Mouse (Mus musculus): Measurements from ENCODE around the gene Plekha7. TPM values are rescaled to one million over a fixed set of nuclear protein-coding genes. Genes with fewer than 3 reads are reported as not detected.

Plekha7 gene
- polyA plus RNA-seq, 1 experiment = 1.3 TPM

DNA sequence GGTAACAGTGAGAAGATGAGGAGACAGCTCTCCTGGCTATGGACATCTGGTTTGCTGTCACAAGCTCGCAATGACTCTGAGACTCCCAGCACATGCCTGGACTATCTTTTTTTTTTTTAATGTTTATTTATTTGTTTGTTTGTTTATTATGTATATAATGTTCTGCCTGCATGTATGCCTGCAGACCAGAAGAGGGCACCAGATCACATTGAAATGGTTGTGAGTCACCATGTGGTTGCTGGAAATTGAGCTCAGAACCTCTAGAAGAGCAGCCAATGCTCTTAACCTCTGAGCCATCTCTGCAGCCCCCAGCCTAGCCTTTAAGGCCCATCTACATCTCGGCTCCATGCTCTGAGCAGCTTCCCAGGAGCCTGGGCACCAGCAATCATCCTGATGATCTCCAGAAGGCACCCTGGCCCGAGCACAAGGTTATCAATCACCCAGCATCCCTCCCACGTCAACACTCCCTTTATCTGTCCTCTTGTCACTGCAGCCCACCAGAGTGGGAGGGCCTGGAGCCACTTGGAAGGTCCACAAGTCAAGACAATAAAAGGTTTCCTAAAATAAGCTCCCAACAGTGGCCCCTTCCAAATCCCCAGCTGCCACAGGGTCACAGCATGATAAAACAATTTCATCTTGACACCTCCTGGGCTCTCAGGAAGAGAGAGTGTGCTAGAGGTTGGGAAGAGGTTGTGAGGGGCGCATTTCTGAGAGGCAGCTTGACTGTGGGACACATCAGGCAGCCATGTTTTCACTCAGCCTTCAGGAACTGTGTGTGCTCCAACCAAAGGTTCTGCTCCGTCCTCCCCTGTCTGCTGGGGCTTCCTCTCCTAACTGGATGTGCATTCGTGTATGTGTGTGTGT is 63.6 kb downstream of the Plekha7 start:
- H3K27me3 ChIP-seq (replicated peaks) = peaks cover 25% of the 10 kb centered on the region
- peaks cover 11% of the 10 kb centered on the region for H3K4me1 ChIP-seq
- TF ChIP-seq GATA1 (IDR thresholded peaks at IDR 0.05; ENCODE audit: borderline replicate concordance, low read length) (no peak), FLI1 (IDR thresholded peaks at IDR 0.05; ENCODE audit: low read length) (no peak)
- H3K4me3 ChIP-seq (replicated peaks) = no peak overlapping the region
- H3K36me3 ChIP-seq (replicated peaks; ENCODE audit: low read length) = no peaks in the 10 kb centered on the region
- no peaks in the 10 kb centered on the region for H3K9me3 ChIP-seq

DNA sequence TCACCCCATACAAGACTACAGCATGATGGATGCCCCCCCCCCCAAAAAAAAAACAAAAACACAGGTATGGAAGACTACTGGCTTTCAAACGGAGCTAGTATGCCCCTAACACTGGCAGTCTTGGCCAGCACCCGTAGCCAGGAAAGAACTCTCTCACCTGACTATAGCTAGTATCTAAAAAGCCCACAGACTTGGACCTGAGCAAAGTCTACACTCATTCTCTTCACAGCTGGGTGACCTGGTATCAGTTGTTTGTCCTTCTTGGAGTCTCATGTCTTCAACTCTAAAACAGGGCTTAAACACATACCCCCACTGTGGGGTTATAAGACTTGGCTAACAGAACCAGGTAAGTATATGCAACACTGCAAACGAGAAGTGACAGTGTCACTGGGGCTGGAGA is 65.4 kb downstream of the Plekha7 start:
- no peak overlapping the region for H3K4me3 ChIP-seq (replicated peaks)
- no peaks in the 10 kb centered on the region for H3K9me3 ChIP-seq
- peaks cover 36% of the 10 kb centered on the region for H3K27me3 ChIP-seq (replicated peaks)
- TF ChIP-seq GATA1 (IDR thresholded peaks at IDR 0.05; ENCODE audit: borderline replicate concordance, low read length) (no peak), FLI1 (IDR thresholded peaks at IDR 0.05; ENCODE audit: low read length) (no peak)
- H3K4me1 ChIP-seq = peaks cover 11% of the 10 kb centered on the region
- H3K36me3 ChIP-seq (replicated peaks; ENCODE audit: low read length) = no peaks in the 10 kb centered on the region

DNA sequence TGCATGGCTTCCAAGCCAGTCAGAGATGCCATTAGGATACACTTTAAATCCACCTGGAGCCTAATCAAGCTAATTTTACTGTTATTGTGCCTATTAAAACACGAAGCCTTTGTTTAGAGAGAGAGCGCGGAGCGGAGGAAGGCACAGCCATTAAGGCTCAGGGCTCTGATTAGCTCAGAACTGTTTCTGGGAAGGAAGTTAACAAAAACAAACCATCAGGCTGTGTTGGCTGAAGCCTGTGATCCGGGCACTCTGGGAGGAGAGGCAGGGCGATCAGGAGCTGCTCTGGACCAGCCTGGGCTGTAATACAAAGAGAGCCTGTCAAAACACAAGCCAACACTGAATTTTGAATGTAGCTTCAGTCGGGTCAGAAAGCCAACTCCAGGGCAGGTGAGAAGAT is 66.6 kb downstream of the Plekha7 start:
- no peaks in the 10 kb centered on the region for H3K36me3 ChIP-seq (replicated peaks; ENCODE audit: low read length)
- peaks cover 4% of the 10 kb centered on the region for H3K4me1 ChIP-seq
- no peaks in the 10 kb centered on the region for H3K9me3 ChIP-seq
- no peak overlapping the region for H3K4me3 ChIP-seq (replicated peaks)
- TF ChIP-seq GATA1 (IDR thresholded peaks at IDR 0.05; ENCODE audit: borderline replicate concordance, low read length) (no peak), FLI1 (IDR thresholded peaks at IDR 0.05; ENCODE audit: low read length) (no peak)
- peaks cover 48% of the 10 kb centered on the region for H3K27me3 ChIP-seq (replicated peaks)

DNA sequence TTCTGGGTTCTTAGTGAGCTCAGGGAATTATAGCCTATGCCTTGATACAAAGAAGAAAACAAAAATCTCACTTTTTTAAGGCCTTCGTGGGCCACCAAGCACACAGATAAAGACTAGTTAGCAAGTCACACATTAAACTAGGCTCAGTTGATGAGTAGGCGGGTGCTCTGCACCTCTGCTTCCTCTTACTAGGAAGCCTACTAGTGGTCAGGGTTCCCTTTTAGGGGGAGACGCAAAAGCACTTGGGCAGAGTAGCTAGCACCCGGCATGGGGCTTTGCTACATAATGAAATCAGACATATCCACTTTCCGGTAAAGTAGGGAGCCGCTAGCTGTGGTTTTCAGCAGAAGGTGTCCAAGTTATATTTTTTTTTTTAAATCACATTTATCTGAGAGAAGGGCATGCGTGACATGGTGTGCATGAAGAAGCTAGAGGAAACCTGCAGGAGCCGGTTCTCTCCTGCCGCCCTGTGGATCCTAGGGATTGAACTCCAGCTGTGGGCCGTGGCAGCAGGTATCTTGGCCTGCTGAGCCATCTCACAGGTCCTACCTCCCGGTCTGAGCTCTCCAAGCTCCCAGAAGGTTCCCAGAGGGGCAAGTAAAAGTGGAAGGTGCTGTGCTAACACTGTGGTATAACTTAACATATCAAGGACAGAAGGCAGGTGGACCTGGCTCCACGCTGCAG is 67.2 kb downstream of the Plekha7 start:
- no peaks in the 10 kb centered on the region for H3K9me3 ChIP-seq
- TF ChIP-seq FLI1 (IDR thresholded peaks at IDR 0.05; ENCODE audit: low read length) = no peak
- TF ChIP-seq GATA1 (IDR thresholded peaks at IDR 0.05; ENCODE audit: borderline replicate concordance, low read length) = no peak
- no peaks in the 10 kb centered on the region for H3K36me3 ChIP-seq (replicated peaks; ENCODE audit: low read length)
- no peaks in the 10 kb centered on the region for H3K4me1 ChIP-seq
- H3K27me3 ChIP-seq (replicated peaks) = peaks cover 54% of the 10 kb centered on the region
- H3K4me3 ChIP-seq (replicated peaks) = no peak overlapping the region

DNA sequence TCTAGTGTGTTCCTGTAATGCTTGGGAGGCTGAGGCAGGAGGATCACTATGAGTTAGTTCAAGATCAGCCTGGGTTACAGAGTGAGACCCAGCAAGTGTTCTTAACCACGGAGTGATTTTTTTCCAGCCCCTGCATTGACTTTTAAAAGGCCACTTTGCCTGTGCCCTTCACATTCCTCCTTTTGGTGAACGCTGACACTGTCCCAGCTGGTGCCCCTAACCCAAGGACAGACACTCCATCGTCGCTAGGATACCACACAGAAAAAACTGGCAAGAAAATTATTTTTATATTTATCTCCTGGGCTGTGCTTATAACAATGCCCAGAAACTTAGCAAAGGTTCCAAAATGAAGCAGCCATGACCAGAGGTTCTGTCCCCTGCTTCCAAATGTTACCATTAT is 67.8 kb downstream of the Plekha7 start:
- Histone ChIP-seq H3K9me3 (no peaks in the 10 kb centered on the region), H3K4me3 (replicated peaks) (no peak overlapping the region), H3K27me3 (replicated peaks) (peaks cover 60% of the 10 kb centered on the region), H3K36me3 (replicated peaks; ENCODE audit: low read length) (no peaks in the 10 kb centered on the region), H3K4me1 (no peaks in the 10 kb centered on the region)
- no peak for TF ChIP-seq GATA1 (IDR thresholded peaks at IDR 0.05; ENCODE audit: borderline replicate concordance, low read length)
- TF ChIP-seq FLI1 (IDR thresholded peaks at IDR 0.05; ENCODE audit: low read length) = no peak

DNA sequence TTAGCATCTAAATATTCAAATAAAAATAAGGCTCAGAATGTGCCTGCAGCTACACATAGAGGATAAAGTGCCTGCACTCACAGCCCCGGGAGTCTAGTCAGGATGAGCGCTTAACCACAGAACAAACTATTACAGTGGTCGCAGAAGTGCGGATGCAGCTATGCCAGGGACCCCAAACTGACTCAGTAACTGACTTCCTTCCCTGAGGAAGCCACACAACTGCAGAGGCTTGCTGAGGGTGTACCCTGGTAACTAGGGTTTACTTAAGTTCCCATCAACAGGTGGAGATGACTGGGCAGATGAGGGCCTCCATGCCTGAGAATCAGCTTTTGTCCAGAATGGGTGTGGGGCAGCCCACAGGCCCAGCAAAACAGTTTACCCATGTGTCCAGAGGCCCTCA is 69.9 kb downstream of the Plekha7 start:
- no peaks in the 10 kb centered on the region for H3K4me1 ChIP-seq
- no peak overlapping the region for H3K4me3 ChIP-seq (replicated peaks)
- TF ChIP-seq FLI1 (IDR thresholded peaks at IDR 0.05; ENCODE audit: low read length) (no peak), GATA1 (IDR thresholded peaks at IDR 0.05; ENCODE audit: borderline replicate concordance, low read length) (no peak)
- H3K27me3 ChIP-seq (replicated peaks) = peaks cover 66% of the 10 kb centered on the region
- no peaks in the 10 kb centered on the region for H3K36me3 ChIP-seq (replicated peaks; ENCODE audit: low read length)
- H3K9me3 ChIP-seq = no peaks in the 10 kb centered on the region

DNA sequence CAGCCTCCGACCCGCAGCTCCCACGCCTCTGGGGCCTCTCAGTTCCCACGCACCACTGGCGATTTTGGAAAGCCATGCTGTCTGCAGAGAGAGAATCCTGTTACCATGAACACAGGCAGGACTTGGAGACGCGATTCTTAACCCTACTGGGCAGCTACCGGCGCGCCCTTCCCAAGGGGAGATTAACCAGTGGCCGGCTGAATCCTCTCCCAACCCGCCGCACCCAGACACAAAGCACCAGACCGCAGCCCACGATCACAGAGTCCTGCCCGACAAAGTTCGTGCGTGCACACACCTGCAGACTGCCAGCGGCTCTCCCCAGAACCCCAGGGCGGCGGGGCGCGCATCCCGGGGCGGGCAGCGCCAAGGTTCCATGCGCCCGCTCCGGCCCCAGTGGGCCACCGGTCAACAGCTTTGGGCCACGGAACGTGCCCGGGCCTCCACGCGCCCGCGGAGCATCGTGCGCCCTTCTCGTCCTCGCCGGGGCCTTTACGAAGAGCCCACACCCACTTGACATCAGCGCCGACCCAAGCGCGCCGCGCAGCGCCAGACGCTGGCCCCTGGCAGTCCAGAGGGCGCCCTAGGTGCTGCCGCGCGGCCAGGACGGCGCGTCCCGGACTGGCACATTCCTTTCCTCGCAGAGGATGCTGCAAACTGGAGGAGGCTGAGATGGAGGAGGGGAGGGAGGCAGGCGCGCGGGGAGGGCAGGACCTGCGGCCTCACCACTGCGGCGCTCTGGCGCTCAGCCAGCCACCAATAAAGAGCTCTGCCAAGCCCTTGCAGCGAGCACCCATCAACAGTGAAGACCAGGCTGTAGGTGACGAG is 70.8 kb downstream of the Plekha7 start:
- peaks cover 73% of the 10 kb centered on the region for H3K27me3 ChIP-seq (replicated peaks)
- no peaks in the 10 kb centered on the region for H3K4me1 ChIP-seq
- TF ChIP-seq FLI1 (IDR thresholded peaks at IDR 0.05; ENCODE audit: low read length) (no peak), GATA1 (IDR thresholded peaks at IDR 0.05; ENCODE audit: borderline replicate concordance, low read length) (no peak)
- no peaks in the 10 kb centered on the region for H3K36me3 ChIP-seq (replicated peaks; ENCODE audit: low read length)
- no peak overlapping the region for H3K4me3 ChIP-seq (replicated peaks)
- no peaks in the 10 kb centered on the region for H3K9me3 ChIP-seq

DNA sequence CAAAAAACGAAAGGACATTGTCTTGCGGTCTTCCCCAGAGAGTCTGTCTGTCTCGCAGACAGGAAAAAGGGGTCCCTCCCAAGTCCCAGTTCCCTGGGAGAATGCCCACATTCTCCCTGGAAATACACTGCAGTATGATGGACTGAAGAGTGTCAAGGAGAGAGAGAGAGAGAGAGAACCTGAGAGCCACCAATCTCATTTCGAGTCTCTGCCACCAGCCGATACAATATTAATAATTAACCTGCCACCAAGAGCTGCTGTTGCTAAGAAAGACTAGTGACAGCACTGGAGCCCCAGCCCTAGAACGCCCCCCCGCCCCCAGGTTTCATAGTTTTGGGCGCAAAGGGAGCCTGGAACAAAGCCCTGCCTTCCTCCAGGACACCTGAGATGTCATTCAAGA is 71.6 kb downstream of the Plekha7 start:
- no peak for TF ChIP-seq GATA1 (IDR thresholded peaks at IDR 0.05; ENCODE audit: borderline replicate concordance, low read length)
- no peak for TF ChIP-seq FLI1 (IDR thresholded peaks at IDR 0.05; ENCODE audit: low read length)
- no peak overlapping the region for H3K4me3 ChIP-seq (replicated peaks)
- H3K36me3 ChIP-seq (replicated peaks; ENCODE audit: low read length) = no peaks in the 10 kb centered on the region
- H3K4me1 ChIP-seq = no peaks in the 10 kb centered on the region
- H3K27me3 ChIP-seq (replicated peaks) = peaks cover 73% of the 10 kb centered on the region
- H3K9me3 ChIP-seq = no peaks in the 10 kb centered on the region

DNA sequence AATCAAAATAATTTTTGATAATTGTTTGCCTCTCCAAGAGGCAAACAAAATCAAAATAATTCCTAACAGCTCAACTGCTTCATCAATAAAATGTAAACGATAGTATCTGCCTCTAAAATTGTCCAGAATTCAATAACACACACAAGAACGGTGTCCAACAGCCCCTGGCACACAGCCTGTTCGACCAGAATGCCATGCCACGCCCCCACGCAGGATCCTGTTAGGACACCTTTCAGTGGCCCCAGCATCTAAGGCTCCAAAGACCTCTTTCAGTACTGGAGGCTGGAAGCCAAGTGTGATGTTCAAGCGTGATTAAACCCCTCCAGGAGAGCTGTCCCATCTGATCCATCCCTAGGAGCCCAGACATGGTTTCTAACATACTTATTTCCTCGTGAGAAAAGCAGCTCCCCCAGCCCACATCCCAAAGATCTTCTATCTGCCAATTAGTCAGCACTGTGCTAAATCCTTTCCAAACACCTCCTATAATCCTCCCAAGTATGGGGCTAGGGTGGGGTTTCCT is 73.8 kb downstream of the Plekha7 start:
- H3K4me3 ChIP-seq (replicated peaks) = no peak overlapping the region
- TF ChIP-seq FLI1 (IDR thresholded peaks at IDR 0.05; ENCODE audit: low read length) (no peak), GATA1 (IDR thresholded peaks at IDR 0.05; ENCODE audit: borderline replicate concordance, low read length) (no peak)
- H3K27me3 ChIP-seq (replicated peaks) = peaks cover 74% of the 10 kb centered on the region
- H3K4me1 ChIP-seq = peaks cover 13% of the 10 kb centered on the region
- no peaks in the 10 kb centered on the region for H3K9me3 ChIP-seq
- H3K36me3 ChIP-seq (replicated peaks; ENCODE audit: low read length) = no peaks in the 10 kb centered on the region
